Mouse (Mus musculus) lung, postnatal 25 days (tissue): Measurements from ENCODE around the gene Recql5.

Experiments used
- DNase-seq: peaks from one replicate; pipeline ENCODE4 v3.0.0; 2022; ENCODE audit warnings: low spot score

Recql5 gene

GRCm38 (mm10) chr11:115939690-115940329, 6.5 kb upstream of the Recql5 start:
- peak; percentile 78 for DNase-seq

DNA sequence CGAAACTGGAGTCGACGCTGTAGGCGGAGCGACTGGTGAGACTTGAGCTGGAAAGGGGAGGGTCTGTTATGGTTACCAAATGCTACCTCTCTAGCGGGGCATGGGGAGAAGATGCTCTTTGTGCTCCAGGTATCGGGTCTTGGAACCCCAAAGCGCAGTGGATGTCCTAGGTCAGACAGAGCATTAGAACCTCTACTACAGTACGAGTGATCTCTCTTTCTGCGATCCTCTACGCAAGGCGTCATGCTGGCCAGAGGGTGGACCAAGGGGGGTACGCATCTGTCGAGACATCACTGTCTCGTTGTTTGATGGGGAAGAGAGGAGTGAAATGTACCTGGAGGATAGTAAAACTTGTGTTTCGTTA, 452 bp upstream of the Recql5 start:
- no peak for DNase-seq

- no peak for DNase-seq
Measured at GRCm38 (mm10) chr11:115931235-115931634, 2.0 kb downstream of the Recql5 start.

DNA sequence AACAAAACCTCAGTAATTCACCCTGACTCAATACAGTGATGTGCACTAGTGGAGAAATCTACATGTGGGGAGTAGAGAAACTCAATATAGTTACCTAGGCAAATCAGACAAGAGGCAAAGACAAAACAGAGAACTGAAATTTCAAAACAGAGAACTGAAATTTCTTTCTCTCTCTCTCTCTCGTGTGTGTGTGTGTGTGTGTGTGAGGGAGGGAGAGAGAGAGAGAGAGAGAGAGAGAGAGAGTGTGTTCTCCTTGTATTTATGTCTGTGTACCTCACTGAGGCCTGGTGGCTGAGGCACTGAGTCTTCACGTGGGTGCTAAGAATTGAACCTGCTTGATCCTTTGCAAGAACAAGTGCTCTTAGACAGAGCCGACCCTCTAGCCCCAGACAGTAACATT, 3.5 kb downstream of the Recql5 start:
- no peak for DNase-seq

DNA sequence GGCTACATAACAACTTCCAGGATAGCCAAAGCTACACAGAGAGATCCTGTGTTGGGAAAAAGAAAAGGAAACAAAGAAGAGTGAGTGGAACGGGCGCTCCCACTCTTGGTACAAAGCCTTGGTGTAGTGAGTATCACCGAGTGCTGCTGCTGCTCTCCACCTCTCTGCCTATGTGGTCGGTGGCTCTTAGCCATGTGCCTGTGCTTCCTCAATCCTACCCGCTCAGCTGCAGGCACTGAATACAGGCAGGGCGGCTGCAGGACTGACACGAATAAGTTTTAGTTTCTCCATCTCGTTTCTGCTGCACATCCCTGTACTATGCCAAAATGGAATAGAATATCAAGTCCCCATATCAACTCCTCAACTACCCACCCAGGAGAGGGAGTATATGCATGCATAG, 4.2 kb downstream of the Recql5 start:
- DNase-seq = no peak

DNA sequence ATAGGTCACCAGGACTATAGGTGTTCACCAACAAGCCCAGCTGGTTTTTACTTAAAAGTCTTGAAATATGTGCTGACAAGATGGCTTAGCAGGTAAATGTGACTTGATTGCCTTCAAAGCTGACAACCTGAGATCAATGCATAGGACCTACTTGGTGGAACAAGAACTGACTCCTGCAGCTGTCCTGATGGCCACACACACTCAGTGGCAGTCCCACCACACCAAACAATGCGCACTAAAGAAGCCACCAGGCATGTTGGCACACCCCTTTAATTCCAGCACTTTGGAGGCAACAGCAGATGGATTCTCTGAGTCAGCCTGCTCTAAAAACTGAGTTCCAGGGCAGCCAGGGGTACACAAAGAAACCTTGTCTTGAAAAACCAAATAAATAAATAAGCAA, 11.3 kb downstream of the Recql5 start:
- DNase-seq = no peak

- peak; percentile 50 for DNase-seq
Measured at GRCm38 (mm10) chr11:115920110-115920818, 13.0 kb downstream of the Recql5 start.

DNA sequence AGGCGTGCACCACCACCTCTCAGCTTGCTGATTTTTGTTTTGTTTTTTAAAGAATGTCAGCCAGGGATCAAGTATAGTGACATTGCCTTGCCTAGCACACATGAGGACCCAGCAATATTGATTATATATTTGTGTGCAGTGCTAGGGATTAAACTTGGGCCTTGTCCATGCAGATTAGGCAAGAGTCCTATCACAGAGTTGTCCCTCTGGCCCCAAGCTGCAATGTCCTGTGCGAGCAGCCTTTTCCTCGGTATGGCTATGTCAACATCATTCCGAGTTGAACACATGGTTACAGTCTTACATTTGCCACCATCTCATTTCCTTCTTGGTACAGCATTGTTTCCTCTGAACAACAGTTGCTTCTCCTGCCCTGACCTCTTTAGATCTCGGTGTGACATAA, 14.2 kb downstream of the Recql5 start:
- no peak for DNase-seq

- DNase-seq = no peak
Measured at GRCm38 (mm10) chr11:115918637-115919036, 14.6 kb downstream of the Recql5 start.

DNA sequence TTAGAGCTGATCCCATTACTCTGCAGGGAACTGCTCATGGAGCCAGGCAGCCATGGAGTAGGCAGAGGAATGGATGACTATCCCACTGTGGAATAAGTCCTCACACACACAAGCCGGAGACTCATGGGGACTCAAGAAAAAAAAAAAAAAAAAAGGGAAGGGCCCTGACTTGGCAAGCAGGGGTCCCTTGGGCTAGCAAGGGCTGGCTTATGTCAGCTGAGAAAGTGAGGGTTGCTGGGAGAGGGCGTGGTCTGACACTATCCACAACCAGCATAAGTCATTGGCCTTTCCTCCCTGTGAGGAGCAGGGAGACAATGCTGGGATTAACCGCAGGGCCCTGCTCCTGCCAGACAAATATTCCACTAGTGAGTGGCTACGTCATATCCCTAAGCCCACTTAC, 16.7 kb downstream of the Recql5 start:
- DNase-seq = no peak

GRCm38 (mm10) chr11:115911632-115912376, 21.5 kb downstream of the Recql5 start, which contains the start of gene Smim6:
TSS of gene Smim6 (plus strand) at chr11:115912017.
- DNase-seq = peak; percentile 76

- peak; percentile 43 for DNase-seq
Measured at GRCm38 (mm10) chr11:115911134-115911561, 22.1 kb downstream of the Recql5 start.

- no peak for DNase-seq
Measured at GRCm38 (mm10) chr11:115906521-115906920, 26.8 kb downstream of the Recql5 start.

- no peak for DNase-seq
Measured at GRCm38 (mm10) chr11:115906116-115906515, 27.2 kb downstream of the Recql5 start.

GRCm38 (mm10) chr11:115904956-115905790, 28.1 kb downstream of the Recql5 start:
- DNase-seq = no peak

DNA sequence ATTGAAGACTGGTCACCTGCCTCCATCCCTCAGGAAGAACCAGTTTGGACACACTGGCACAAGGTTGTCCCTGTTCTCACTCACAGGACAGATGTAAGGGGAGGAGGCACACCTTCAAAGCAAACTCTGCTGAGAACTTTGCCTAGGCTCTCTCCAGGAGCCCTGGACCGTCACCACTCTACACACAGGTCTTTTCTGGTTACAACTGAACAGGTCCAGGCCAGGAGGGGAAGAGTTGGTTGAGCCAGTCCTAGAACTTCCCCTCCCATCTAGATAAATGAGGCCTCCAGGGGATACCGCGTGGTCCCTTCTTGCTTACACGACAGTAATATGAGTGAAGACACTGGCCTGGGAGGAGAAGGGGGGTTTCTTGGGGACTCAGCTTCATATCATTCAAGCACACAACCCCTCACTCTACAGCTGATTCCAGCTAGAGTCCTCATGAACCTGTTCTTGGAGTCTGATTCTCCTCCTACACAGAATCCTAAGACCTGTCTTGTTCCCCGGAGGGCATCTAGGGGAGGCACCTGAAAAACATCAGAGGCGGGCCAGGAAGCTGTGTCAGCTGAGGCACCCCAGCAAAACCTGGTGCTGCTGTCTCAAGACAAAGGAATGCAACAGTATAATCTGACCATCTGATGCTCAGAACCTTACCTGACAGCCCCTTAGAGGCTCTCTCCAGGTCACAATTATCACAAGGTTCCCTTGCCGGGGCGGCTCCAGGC, 28.9 kb downstream of the Recql5 start:
- no peak for DNase-seq

GRCm38 (mm10) chr11:115903384-115904230, 29.7 kb downstream of the Recql5 start:
- peak; percentile 56 for DNase-seq

- DNase-seq = peak; percentile 77
Measured at GRCm38 (mm10) chr11:115902831-115903230, 30.4 kb downstream of the Recql5 start.

- no peak for DNase-seq
Measured at GRCm38 (mm10) chr11:115902177-115902576, 31.1 kb downstream of the Recql5 start.
